Mouse (Mus musculus) G1E (cell line): ENCODE data around the gene Gm379. TPM values are rescaled to one million over a fixed set of nuclear protein-coding genes. Genes with fewer than 3 reads are reported as not detected.

ENCODE experiments used
- ATAC-seq: 2 replicates; pipeline ENCODE4 v1.8.0; 2016; ENCODE audit warnings: mild to moderate bottlenecking; ENCODE audit not compliant: insufficient number of reproducible peaks, poor library complexity, low FRiP score, severe bottlenecking; ENCODE audit errors: extremely low read depth
- DNase-seq: peaks from one replicate; pipeline ENCODE4 v3.0.0; 2012; ENCODE audit warnings: low spot score
- H3K27me3 ChIP-seq: 2 replicates; pipeline ENCODE4 v1.6.1; 2012; ENCODE audit warnings: mild to moderate bottlenecking, low read length, inconsistent platforms; ENCODE audit not compliant: insufficient read depth
- H3K36me3 ChIP-seq: replicated peaks from 2 replicates; pipeline ENCODE3; 2012; ENCODE audit warnings: mild to moderate bottlenecking, inconsistent platforms
- H3K4me1 ChIP-seq: 2 replicates; pipeline ENCODE4 v1.6.1; 2012; ENCODE audit warnings: low read depth, low read length, inconsistent platforms, mixed read lengths; ENCODE audit not compliant: insufficient read depth
- H3K4me3 ChIP-seq: 2 replicates; pipeline ENCODE4 v1.5.1; 2012; ENCODE audit warnings: low read depth, mild to moderate bottlenecking, inconsistent platforms, low read length, moderate library complexity, mixed read lengths
- H3K9me3 ChIP-seq: replicated peaks from 2 replicates; pipeline ENCODE4 v1.6.1; 2012; ENCODE audit warnings: inconsistent platforms
- CTCF ChIP-seq: IDR thresholded peaks from 2 replicates; pipeline ENCODE4 v1.5.1; 2012; ENCODE audit warnings: low read depth, low read length, inconsistent platforms, mixed read lengths
- GATA1 ChIP-seq: IDR thresholded peaks from 2 replicates; pipeline ENCODE4 v1.6.1; 2012; ENCODE audit warnings: borderline replicate concordance, low read length, inconsistent platforms, mixed read lengths
- GATA2 ChIP-seq: IDR thresholded peaks from 2 replicates; pipeline ENCODE4 v1.6.1; 2012; ENCODE audit warnings: low read depth, low read length, inconsistent platforms, borderline replicate concordance
- POLR2AphosphoS5 ChIP-seq: IDR thresholded peaks from 2 replicates; pipeline ENCODE4 v1.6.1; 2012; ENCODE audit warnings: low read depth, low read length, inconsistent platforms; ENCODE audit not compliant: insufficient replicate concordance
- TAL1 ChIP-seq: conservative IDR thresholded peaks from 2 replicates; pipeline ENCODE4 v1.6.1; 2012; ENCODE audit warnings: low read depth, low read length, inconsistent platforms, mixed read lengths
- polyA plus RNA-seq: library from polyadenylated mRNA; stranded (reverse); fragments of >175 nt; gene quantifications from 2 replicates; pipeline ENCODE4 v1.2.3, GENCODE M21; 2012
- total RNA-seq, 2 experiments: library from RNA; stranded (forward) in 1 of 2; stranded (reverse) in 1 of 2; fragments of 200-1000 nt in 1 of 2; fragments of >200 nt in 1 of 2; fragmentation: Nextera tagmentation in 1 of 2; gene quantifications; 2 replicates each; pipeline ENCODE4 v1.2.3; 2014 to 2017

Gene Gm379
- total RNA-seq (2014; fragmentation: Nextera tagmentation), result not detected in 2 replicates
- total RNA-seq (2017), result not detected in 2 replicates
- not detected in 2 replicates for polyA plus RNA-seq

GRCm38 (mm10) chrX:108664885-108665284, at the start of gene Gm379:
Gene Gm379 (minus strand): TSS chrX:108664891.
- Histone ChIP-seq H3K27me3 (no peaks in the 10 kb centered on the region), H3K4me3 (no peak within 1 kb of the TSS), H3K36me3 (no peaks in the 10 kb centered on the region), H3K4me1 (no peaks in the 10 kb centered on the region), H3K9me3 (no peaks in the 10 kb centered on the region)
- ATAC-seq (no peak), DNase-seq (no peak)
- TF ChIP-seq GATA1 (no peak), POLR2AphosphoS5 (no peak), TAL1 (no peak), CTCF (no peak), GATA2 (no peak)

- H3K36me3 ChIP-seq, result no peaks in the 10 kb centered on the region
- no peak overlapping the region for H3K4me3 ChIP-seq
- H3K9me3 ChIP-seq, result no peaks in the 10 kb centered on the region
- no peak for TF ChIP-seq CTCF
- TF ChIP-seq TAL1, result no peak
- no peak for TF ChIP-seq GATA2
- TF ChIP-seq GATA1, result no peak
- no peak for TF ChIP-seq POLR2AphosphoS5
- no peak for ATAC-seq
- no peak for DNase-seq
- H3K4me1 ChIP-seq, result no peaks in the 10 kb centered on the region
- no peaks in the 10 kb centered on the region for H3K27me3 ChIP-seq
Measured at GRCm38 (mm10) chrX:108704312-108704711, 39.6 kb upstream of the Gm379 start.

- DNase-seq, result no peak
- Histone ChIP-seq H3K9me3 (no peaks in the 10 kb centered on the region), H3K4me3 (no peak overlapping the region), H3K4me1 (no peaks in the 10 kb centered on the region), H3K36me3 (no peaks in the 10 kb centered on the region), H3K27me3 (no peaks in the 10 kb centered on the region)
- TF ChIP-seq CTCF, result no peak
- no peak for TF ChIP-seq POLR2AphosphoS5
- TF ChIP-seq TAL1, result no peak
- no peak for TF ChIP-seq GATA1
- TF ChIP-seq GATA2, result no peak
- no peak for ATAC-seq
Measured at GRCm38 (mm10) chrX:108668868-108669267, 4.2 kb upstream of the Gm379 start.

- TF ChIP-seq POLR2AphosphoS5 (no peak), GATA2 (no peak), TAL1 (no peak), GATA1 (no peak), CTCF (no peak)
- no peak for ATAC-seq
Measured at GRCm38 (mm10) chrX:108621991-108622390, 42.7 kb downstream of the Gm379 start.

GRCm38 (mm10) chrX:108620886-108621285, 43.8 kb downstream of the Gm379 start:
- H3K4me1 ChIP-seq, result no peaks in the 10 kb centered on the region
- TF ChIP-seq GATA2 (no peak), GATA1 (no peak), CTCF (no peak), TAL1 (no peak), POLR2AphosphoS5 (no peak)
- H3K9me3 ChIP-seq, result no peaks in the 10 kb centered on the region
- ATAC-seq, result no peak
- no peak for DNase-seq
- H3K27me3 ChIP-seq, result no peaks in the 10 kb centered on the region
- no peaks in the 10 kb centered on the region for H3K36me3 ChIP-seq
- H3K4me3 ChIP-seq, result no peak overlapping the region

More at GRCm38 (mm10) chrX:108621991-108622390, 42.7 kb downstream of the Gm379 start:
- H3K27me3 ChIP-seq, result no peaks in the 10 kb centered on the region
- no peak overlapping the region for H3K4me3 ChIP-seq
- H3K4me1 ChIP-seq, result no peaks in the 10 kb centered on the region
- no peaks in the 10 kb centered on the region for H3K36me3 ChIP-seq
- DNase-seq, result no peak
- H3K9me3 ChIP-seq, result no peaks in the 10 kb centered on the region

Other genes with a start within 250 kb of the Gm379 start
- 40.1 and 40.7 TPM in 2 replicates for gene Brwd3, start 169.5 kb upstream of the Gm379 start, total RNA-seq (2014; fragmentation: Nextera tagmentation)
- gene Brwd3, start 169.5 kb upstream of the Gm379 start, total RNA-seq (2017), result 9.5 and 11.9 TPM in 2 replicates
- 0.74 and 1.2 TPM in 2 replicates for gene Brwd3, start 169.5 kb upstream of the Gm379 start, polyA plus RNA-seq